Mouse (Mus musculus) megakaryocyte, embryonic 14.5 days (primary cell): ENCODE measurements around the gene B4galt2. TPM values are rescaled to one million over a fixed set of nuclear protein-coding genes. Genes with fewer than 3 reads are reported as not detected.
A peak's percentile ranks its signal among the peaks of the same experiment; 100 is the strongest.

ENCODE experiments used
- H3K27me3 ChIP-seq: replicated peaks from 2 replicates; pipeline ENCODE3; 2012; ENCODE audit warnings: inconsistent platforms
- H3K36me3 ChIP-seq: replicated peaks from 2 replicates; pipeline ENCODE3; 2012; ENCODE audit warnings: low read length, inconsistent platforms, mixed read lengths
- H3K4me1 ChIP-seq: 2 replicates; pipeline ENCODE4 v1.6.1; 2012; ENCODE audit warnings: inconsistent platforms
- H3K4me3 ChIP-seq: replicated peaks from 2 replicates; pipeline ENCODE3; 2012; ENCODE audit warnings: moderate library complexity, mild to moderate bottlenecking, inconsistent platforms
- H3K9me3 ChIP-seq: 2 replicates; pipeline ENCODE4 v1.6.1; 2012; ENCODE audit warnings: inconsistent platforms
- FLI1 ChIP-seq: IDR thresholded peaks from 2 replicates; pipeline ENCODE4 v1.6.1; 2012; ENCODE audit warnings: low read length, inconsistent platforms, mixed read lengths
- GATA1 ChIP-seq: IDR thresholded peaks from 3 replicates; pipeline ENCODE4 v1.6.1; 2012; ENCODE audit warnings: mixed read lengths, low read length, inconsistent platforms, borderline replicate concordance
- polyA plus RNA-seq: library from polyadenylated mRNA; stranded (reverse); fragments of >175 nt; gene quantifications from 2 replicates; pipeline ENCODE4 v1.2.3, GENCODE M21; 2012; ENCODE audit warnings: low replicate concordance; ENCODE audit not compliant: insufficient read depth

The B4galt2 gene
- polyA plus RNA-seq, 1 experiment = 1.5 TPM

GRCm38 (mm10) chr4:117839366-117839765 lies 43.9 kb downstream of the B4galt2 start:
- H3K36me3 ChIP-seq = no peaks in the 10 kb centered on the region
- no peaks in the 10 kb centered on the region for H3K9me3 ChIP-seq
- no peak overlapping the region for H3K4me3 ChIP-seq
- H3K27me3 ChIP-seq = peaks cover 69% of the 10 kb centered on the region
- TF ChIP-seq FLI1 (no peak), GATA1 (no peak)
- peaks cover 42% of the 10 kb centered on the region for H3K4me1 ChIP-seq

DNA sequence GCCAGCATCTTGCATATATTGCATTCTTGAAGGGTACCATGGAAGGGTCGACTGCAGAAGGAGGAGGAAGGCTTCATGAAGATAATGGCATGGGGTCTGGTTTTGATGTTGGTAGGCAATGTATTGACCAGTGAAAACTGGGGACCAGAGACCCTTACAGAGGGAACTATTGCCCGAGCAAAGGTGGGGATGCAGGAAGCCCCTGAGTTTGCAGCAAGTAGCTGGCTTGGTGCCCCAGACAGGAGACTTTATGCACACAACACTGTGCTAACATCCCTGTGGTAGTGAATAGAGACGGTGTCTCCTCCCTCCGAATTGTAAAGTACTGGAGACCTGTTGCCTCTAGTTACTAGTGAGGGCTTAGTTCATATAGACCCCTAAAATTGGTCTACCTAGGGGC lies 46.0 kb downstream of the B4galt2 start:
- TF ChIP-seq GATA1 = no peak
- no peak for TF ChIP-seq FLI1
- Histone ChIP-seq H3K4me3 (no peak overlapping the region), H3K36me3 (no peaks in the 10 kb centered on the region), H3K4me1 (peaks cover 49% of the 10 kb centered on the region), H3K9me3 (no peaks in the 10 kb centered on the region), H3K27me3 (peaks cover 64% of the 10 kb centered on the region)

GRCm38 (mm10) chr4:117836204-117836767 lies 47.0 kb downstream of the B4galt2 start:
- TF ChIP-seq FLI1 = no peak
- TF ChIP-seq GATA1 = no peak
- H3K27me3 ChIP-seq = peaks cover 60% of the 10 kb centered on the region
- peaks cover 59% of the 10 kb centered on the region for H3K4me1 ChIP-seq
- H3K9me3 ChIP-seq = no peaks in the 10 kb centered on the region
- peak overlapping the region; percentile 94 for H3K4me3 ChIP-seq
- no peaks in the 10 kb centered on the region for H3K36me3 ChIP-seq

DNA sequence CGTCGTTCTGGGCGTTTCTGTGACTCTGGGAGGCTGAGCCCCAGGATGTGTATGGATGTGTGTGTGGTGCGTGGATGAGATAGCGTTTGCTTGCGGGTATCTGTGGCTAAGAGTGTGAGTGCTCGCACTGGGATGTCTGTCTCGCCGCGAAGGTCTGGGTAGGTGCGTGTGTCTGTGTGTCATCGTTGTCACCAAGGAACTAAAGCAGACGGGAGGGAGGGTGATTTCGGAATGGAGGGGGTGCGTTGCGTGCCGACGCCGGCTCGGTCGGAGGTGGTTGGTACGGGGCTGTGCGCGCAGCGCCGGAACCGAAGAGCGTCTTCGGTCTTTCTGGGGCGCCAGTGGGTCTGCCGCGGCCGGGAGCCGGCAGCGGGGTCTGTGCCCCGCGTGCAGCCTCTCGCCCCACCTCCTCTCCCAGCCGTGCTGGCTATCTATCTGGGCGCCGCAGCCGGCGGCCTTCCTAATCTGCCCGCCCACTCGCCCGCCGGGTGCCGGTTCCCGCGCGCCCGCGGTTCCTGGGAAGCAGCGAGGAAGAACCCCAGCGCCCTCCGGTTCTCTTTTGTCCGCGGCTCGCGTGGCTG lies 47.7 kb downstream of the B4galt2 start:
- H3K36me3 ChIP-seq = no peaks in the 10 kb centered on the region
- H3K27me3 ChIP-seq = peaks cover 58% of the 10 kb centered on the region
- peak overlapping the region; percentile 94 for H3K4me3 ChIP-seq
- H3K9me3 ChIP-seq = no peaks in the 10 kb centered on the region
- TF ChIP-seq GATA1 (no peak), FLI1 (no peak)
- H3K4me1 ChIP-seq = peaks cover 65% of the 10 kb centered on the region

GRCm38 (mm10) chr4:117834845-117835530 lies 48.3 kb downstream of the B4galt2 start:
- TF ChIP-seq FLI1 (no peak), GATA1 (no peak)
- Histone ChIP-seq H3K27me3 (peaks cover 58% of the 10 kb centered on the region), H3K4me1 (peaks cover 72% of the 10 kb centered on the region), H3K36me3 (no peaks in the 10 kb centered on the region), H3K9me3 (no peaks in the 10 kb centered on the region), H3K4me3 (peak overlapping the region; percentile 94)

DNA sequence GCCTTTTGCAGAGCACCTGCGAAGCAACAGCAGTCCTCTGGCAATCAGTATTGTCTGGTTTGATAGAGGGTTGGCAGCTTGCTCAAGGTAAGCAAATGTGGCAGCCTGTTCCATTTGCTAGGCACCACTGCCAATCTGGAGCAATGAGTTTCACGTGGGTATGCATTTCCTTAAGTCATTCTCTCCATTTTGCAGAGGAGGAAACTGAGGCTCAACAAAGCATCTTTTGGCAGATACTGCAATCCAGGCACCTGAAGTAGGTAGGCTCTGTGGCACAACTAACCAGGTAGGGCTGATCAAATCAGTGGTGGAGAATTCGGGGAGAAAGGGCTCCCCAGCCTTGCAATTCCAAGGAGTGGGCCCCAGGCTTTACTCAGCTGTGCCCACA lies 48.8 kb downstream of the B4galt2 start, which contains the start of gene Slc6a9:
TSS of gene Slc6a9 (plus strand) at position 50 of the 388 bp plus-strand sequence.
- H3K4me1 ChIP-seq = peaks cover 76% of the 10 kb centered on the region
- H3K4me3 ChIP-seq = peak within 1 kb of the TSS; percentile 94
- H3K36me3 ChIP-seq = no peaks in the 10 kb centered on the region
- TF ChIP-seq GATA1 (no peak), FLI1 (no peak)
- H3K9me3 ChIP-seq = no peaks in the 10 kb centered on the region
- peaks cover 58% of the 10 kb centered on the region for H3K27me3 ChIP-seq

DNA sequence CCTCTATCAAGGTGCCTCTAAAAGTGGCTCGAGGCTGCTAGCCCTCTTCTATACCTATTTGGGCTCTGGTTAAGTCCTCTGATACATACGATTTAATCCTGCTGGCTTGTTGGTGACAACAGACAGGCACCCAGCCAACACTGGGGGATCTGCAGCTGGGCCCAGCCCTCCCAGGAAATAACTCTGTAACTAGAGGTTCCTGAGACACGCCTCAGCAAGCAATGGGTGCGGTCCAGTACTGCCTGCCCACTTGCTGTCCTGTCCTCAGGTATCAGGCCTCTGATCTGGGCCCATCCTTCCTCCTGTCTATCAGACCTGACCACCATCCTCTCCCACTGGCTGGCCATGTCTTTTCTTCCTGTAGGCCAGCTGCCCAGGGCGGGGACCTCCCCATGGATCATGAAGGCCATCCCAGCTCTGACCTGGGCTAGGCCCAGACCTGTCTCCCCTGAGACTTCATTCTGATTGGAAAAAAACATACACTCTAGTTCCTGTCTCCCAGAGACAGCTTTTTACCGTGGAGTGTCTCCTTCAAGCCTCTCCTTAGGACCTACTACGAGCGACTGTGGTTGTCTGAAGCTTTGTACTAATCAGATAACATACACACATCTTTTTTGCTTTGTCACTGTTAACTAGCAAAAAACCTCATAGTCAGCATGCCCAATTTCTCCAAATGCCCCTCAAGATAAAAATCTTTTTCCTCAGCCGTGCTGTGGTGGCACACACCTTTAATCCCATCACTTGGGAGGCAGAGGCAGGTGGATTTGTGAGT lies 51.2 kb downstream of the B4galt2 start:
- Histone ChIP-seq H3K27me3 (peaks cover 57% of the 10 kb centered on the region), H3K4me3 (peak overlapping the region; percentile 75), H3K4me1 (peaks cover 69% of the 10 kb centered on the region), H3K9me3 (no peaks in the 10 kb centered on the region), H3K36me3 (no peaks in the 10 kb centered on the region)
- TF ChIP-seq GATA1 = no peak
- no peak for TF ChIP-seq FLI1

- Histone ChIP-seq H3K9me3 (no peaks in the 10 kb centered on the region), H3K27me3 (peaks cover 57% of the 10 kb centered on the region), H3K4me3 (peak overlapping the region; percentile 29), H3K4me1 (peaks cover 64% of the 10 kb centered on the region), H3K36me3 (no peaks in the 10 kb centered on the region)
- TF ChIP-seq GATA1 = no peak
- TF ChIP-seq FLI1 = no peak
Observed at GRCm38 (mm10) chr4:117831499-117831898, 51.8 kb downstream of the B4galt2 start.

DNA sequence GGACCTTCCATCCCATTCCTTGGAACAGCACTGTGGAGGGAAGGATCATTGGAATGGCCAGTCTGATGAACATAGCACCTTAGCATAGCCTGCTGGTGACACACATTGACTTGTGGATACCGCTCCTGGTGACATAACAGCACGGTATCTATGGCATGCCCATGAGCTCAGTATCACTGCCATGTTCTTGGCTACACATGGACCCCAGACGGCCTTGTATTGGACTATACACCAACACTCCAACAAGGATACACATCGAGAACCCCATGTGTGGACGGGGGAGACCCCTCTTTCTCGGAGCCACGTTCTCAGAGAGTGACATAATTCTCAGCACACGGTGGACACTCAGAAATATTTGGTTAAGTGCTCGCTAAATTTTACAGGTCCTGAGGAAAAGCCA lies 52.5 kb downstream of the B4galt2 start:
- H3K4me1 ChIP-seq = peaks cover 58% of the 10 kb centered on the region
- H3K4me3 ChIP-seq = peak overlapping the region; percentile 46
- H3K27me3 ChIP-seq = peaks cover 53% of the 10 kb centered on the region
- no peaks in the 10 kb centered on the region for H3K36me3 ChIP-seq
- H3K9me3 ChIP-seq = peaks cover 1% of the 10 kb centered on the region; the same call in 1 of the 2 replicates
- TF ChIP-seq FLI1 = no peak
- TF ChIP-seq GATA1 = no peak
